Mouse (Mus musculus) kidney, adult 18-20 months (tissue): ENCODE data around the gene Usp15.

ENCODE experiments used
- DNase-seq: peaks from one replicate; pipeline ENCODE4 v3.0.0; 2021

The Usp15 gene

DNA sequence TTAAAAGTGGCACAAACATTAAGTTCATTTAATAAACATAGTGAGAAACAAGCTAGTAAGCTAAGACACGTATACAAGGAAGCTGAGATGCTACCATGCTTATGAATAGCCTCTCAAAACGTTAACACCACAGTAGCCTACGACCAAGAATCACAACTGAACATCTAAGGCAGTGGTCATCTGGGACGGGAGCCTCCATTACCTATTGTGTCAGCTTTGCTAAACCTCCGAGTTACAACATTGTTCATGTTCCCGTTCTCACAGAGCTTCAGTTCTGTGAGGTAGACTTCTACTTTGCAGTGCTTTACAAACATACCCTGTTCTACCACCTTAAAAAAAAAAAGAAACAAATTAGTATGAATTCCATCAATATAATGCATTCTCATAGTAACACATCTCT, 25.9 kb downstream of the Usp15 start:
- no peak for DNase-seq

DNA sequence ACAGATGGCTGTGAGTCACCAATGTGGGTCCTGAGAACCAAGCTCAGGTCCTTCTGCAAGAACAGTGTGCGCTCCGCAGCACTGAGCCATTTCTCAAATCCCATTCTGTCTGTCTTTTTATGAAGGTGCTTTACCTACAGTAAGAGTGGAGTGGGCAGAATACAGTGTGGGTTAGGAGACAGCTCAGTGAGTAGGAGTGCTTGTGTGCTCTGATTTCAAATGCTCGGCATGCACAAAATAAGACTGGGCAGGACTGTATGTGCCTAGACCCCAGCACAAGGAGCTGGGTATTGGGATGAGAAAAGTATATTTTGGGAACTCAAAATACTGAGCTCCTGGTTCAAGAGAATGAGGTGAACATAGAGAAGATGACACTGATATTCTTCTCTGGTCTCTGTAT, 31.3 kb downstream of the Usp15 start:
- DNase-seq, result no peak

GRCm38 (mm10) chr10:123160508-123160907, 36.3 kb downstream of the Usp15 start:
- DNase-seq, result peak; percentile 49

DNA sequence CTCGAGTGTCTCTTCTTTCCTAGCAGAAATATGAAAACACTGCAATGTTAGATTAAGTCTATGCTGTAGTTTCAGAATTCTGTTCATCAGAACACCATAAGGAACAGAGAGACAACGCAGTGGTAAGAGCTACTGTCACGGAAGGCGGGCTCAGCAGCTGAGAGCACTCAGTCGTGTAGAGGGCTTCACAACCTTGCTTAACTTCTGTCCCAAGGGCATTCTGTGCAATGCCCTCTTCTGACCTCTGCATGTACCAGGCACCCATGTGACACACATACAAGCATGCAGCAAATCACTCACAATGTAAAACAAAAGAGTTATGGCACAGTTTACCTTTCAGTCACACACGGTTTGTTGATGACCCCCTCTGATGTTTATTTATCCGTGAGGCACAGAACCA, 37.5 kb downstream of the Usp15 start:
- DNase-seq, result no peak

DNA sequence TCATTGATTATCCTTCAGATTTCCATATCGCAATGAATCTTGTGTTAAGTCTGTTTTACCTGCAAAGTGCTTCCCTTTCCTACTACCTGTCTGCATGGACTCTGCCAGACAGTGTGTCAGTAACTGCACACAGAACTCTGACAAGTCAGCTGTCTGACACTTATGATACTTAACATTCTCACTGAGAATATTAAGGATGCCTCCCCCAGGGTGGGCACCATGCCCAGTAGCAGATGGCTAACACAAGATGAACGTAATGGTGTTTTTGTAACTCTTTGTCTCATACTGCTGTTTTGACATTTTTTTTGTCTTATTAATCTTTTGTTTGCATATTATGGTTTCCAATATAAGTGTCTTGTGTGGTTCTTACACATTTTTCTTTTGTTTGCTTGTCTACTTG, 40.4 kb downstream of the Usp15 start:
- DNase-seq, result no peak

DNA sequence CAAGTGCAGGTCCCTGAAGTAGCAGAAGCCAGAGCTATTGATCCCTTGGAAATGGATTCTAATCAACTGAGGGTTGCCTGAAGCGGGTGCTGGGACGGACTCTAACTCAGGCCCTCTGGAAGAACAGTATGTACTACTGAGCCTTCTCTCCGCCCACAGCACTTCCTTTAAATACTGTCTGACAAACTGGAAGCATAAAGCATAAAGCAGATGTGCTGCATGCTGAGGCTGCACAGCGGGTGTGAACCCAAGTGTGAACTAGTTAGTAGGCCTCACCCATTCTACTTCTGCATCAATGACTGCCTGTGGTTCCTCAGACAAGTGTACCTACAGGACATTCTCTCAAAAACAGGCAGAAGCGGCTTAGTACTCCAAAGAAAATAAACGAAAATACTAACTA, 41.0 kb downstream of the Usp15 start:
- DNase-seq, result no peak

DNA sequence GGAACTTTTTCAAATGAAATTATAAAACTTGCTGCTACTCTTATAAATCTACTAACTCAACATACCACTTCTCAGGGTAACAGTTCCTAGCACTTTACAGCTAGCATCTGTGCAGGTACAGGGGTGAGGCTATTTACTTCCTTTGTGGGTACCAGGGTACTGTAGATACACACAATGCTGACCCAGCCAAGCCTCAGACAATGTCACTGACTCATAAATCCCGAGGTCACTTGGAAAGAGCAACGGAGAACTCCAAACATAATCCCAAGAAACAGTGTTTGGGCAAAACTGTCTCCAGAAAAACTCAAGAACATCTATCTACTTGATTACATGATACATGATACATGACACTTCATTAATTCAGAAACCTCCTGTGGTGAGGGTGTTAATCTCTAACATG, 43.5 kb downstream of the Usp15 start:
- DNase-seq, result no peak

DNA sequence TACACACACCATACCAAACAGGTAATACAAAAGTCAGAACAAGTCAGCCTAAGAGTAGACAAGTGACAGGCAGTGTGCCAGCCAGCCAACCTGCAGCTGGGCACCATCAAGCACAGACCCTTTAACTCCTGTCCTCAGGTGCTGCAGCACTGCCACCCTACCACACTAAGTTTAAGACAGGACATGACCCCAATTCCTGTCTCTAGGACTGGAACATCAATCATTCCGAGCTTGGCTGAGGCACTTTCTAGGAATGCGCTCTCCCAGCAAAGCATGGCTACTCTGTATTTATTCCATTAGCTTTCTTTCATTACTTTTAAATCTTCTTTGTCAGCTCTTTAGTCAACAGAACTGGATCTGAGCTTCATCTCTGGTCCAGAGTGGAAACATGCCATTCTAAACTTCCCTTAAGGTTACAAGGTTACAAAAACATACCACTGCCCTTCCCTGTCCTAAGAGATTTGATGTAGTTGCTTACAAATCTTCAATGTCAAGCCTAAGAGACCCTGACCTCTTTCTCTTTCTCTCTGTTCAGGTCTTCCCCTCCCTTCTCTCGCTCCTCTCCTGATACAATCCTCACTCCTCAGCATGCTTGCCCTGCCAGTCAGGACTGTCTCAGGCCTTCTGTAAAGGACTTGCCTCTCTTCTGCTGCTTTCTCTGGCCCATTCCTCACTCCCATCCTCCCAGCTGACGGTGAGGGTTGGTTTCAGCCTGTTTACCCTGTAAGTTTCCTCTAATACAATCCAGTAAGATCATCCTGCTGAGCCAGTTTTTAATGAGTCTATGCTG, 48.6 kb downstream of the Usp15 start:
- DNase-seq, result no peak

DNA sequence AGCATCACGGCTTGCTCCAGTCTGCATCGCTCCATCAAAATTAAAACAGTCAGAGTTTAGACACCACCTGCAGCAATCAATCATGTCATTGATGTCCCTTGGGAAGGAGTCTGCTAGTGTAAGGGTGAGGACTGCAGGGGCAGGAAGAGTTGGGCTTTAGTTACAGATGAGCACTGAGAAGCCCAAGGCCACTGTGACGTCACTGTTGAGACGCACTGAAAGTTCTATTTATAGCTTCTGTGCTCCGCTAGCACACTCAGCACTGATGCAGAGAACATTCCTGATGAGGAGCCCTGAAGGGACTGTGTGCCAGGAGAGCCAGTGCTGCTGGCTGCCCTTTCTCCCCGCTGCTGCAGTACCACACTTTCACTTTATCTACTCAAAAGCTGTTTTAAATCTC, 49.6 kb downstream of the Usp15 start:
- DNase-seq, result no peak

- DNase-seq, result no peak
These were observed 50.4 kb downstream of the Usp15 start for GRCm38 (mm10) chr10:123146349-123146748.

- DNase-seq, result no peak
These were observed 52.5 kb downstream of the Usp15 start for GRCm38 (mm10) chr10:123144256-123144655.

DNA sequence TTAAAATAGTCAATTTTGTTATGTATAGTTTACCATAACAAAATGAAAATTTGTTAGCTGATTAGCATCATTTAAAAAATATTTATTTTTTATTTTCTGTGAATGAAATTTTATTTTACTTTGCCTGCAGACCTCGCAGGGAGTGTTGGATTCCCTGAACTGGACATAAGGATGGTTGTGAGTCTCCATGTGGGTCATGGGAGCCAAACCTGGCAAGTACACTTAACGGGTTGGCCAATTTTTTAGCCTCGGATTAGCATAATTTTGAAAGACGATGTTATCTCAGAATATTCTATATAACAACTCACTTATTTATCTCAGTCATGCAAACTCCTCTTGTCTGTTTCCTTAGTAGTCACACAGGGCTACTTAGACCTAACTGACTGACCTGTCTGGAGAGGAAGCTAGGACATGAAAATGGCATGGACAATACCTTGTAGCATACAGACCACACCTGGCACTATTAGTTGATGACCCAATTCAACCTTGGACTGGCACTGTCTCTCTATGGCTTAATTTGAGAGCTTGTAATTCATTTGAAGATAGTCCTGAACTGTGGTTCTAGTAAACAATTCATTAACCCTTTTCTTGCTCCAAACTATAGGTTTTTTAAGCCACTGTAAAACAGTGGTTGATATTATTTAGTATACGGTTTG, 54.3 kb downstream of the Usp15 start:
- no peak for DNase-seq

GRCm38 (mm10) chr10:123135818-123136217, 61.0 kb downstream of the Usp15 start:
- no peak for DNase-seq

DNA sequence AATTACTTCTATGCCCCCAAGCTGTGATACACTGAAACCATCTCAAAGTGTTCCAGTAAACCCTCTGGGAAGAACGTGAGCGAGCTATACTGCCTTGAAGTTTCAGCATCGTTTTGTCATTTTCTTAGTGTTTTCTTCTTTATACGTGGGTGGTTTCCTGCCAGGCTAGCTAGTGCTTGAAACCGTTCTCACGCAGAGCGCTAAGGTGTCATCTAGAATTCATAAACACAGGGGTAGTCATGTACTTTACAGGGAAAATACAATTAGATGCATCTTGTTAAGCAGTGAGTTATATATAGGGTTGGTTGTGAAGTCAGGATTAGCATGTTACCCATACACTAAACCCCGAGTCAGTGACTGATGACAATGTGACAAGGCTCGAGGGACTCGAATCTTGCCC, 65.3 kb downstream of the Usp15 start:
- no peak for DNase-seq

DNA sequence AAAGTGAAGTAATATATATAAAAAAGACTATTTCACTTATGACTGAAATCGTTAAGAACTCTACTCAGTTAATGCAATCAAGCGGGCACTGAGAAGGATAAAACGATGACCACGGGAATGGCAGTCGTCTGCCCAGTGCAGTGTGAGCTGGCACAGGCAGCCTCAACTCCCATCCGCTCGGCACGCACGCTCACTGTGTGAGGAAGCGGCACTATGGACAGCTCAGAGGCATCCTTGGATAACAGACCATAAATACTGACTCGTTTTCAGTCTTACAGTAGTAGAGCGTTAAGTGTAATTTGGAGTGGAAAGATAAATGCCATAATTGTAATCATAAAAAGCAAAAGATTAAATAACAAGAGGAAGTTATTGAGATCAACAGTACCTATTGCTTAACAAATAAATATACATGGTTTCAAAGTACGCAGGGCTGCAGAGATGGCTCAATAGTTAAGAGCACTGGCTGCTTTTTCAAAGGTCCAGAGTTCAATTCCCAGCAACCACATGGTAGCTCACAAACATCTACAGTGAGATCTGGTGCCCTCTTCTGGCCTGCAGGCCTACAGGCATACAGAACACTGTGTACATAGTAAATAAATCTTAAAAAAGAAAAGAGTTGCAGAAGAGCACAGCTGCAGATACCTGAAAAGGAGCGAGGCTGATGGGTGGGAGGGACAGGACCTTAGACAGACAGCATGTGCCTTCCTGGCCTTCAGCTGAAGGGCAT, 76.0 kb downstream of the Usp15 start:
- no peak for DNase-seq

DNA sequence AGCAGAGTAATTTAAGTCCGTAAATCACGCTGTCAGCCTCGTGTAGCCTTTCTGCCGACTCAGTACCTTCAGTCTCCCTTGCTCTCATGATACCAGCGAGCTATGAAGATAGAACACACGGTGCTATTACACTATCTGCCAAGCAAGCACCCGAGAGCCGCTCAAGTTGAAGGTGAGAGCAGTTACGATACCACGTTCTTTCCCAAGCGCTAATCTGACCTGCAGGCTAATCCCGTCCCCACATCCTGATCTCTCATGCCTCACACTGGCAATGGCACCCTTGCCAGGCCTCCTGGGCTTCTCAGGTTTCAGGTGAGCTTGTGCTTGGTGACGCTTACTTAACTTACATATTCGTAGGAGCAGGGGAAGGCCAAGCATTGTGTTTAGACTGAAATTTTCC, 79.9 kb downstream of the Usp15 start:
- no peak for DNase-seq

DNA sequence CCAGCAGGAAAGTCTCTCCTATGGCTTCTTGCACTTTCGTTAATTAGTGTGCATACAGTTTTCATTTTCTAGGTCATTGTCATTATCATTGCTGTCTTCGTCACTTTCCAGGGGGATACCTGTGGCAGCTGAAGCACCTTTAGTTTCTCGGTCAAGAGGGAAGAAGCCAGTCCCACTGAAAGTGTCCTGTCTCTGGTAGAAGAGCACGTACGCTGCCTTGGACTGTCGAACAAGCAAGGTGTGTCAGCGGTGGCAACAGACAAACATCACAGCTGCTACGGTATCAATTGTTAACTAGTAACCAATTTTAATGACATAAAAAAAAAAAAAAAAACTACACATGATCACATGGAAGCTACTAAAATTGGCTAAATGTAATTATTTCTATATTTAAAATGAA, 83.3 kb downstream of the Usp15 start:
- DNase-seq, result no peak

DNA sequence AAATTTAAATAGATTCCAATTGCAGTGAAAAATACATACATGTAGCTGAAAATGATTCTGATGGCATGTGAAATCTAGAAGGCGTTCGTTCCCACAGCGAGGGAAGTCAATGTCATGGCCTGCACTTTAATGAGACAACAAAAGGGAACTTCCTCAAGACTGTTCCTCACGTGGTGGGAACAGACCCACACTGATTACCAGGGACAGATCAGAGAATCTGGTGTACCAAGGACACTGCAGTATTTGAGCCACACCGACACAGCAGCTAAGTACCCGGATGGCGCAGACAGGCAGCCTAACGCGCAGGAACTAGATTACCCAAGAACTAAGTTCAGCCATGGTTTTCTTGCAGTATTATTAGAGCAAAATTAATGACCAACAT, 84.0 kb downstream of the Usp15 start:
- DNase-seq, result no peak

DNA sequence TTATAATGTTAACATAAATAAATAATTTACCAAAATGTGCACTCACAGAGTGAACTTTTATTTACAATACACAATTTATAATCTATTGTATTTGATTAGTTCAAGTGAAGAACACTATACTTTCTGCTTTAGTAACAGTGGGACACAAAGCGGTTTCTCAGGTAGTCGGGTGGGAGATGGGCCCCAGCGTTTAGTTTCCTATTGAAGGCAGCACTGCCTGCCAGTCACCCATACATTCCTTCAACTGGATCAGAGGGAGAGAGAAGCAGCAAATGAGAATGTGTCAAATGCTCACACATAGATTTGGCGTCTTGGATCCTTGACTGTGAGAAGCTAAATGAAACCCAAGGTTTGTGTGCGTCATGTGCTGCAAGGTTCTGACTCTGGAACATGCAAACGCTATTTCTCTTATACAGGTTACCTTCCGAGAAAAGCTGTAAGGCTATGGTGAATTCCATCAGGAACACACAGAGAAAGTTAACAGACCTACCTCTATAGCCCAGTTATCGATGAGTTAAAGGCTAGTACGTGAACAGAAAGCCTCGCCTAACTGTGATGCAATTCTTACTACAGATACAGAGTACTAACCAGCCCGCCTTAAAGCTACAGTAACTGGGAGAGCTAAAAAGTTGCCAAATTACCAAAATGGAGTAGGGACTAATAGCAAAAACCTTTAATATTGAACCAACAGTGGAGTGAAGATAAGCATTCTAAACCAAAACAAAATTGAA, 84.6 kb downstream of the Usp15 start:
- DNase-seq, result no peak

GRCm38 (mm10) chr10:123110548-123110947, 86.2 kb downstream of the Usp15 start:
- no peak for DNase-seq

- DNase-seq, result no peak
These were observed 88.3 kb downstream of the Usp15 start for GRCm38 (mm10) chr10:123108527-123108926.

GRCm38 (mm10) chr10:123108121-123108520, 88.7 kb downstream of the Usp15 start:
- DNase-seq, result no peak

DNA sequence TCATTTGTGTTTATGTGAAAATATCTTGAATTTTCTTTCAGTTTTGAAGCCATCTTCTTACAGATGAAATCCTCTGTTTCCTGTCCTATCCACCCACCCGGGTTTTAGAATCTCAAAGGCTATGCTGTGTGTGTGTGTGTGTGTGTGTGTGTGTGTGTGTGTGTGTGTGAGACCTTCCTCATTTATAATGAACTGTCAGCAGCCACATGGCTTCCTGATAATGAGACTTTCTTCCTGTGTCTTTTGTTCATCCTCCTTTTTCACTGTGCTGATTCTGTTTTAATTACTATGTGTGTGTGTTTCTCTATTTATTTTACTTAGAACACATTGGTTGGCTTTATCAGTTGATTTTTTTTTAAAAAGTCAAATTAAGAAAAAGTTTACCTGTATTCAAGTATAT, 95.5 kb downstream of the Usp15 start:
- DNase-seq, result no peak
